Mouse (Mus musculus) embryonic fibroblast, embryonic 13.5 days (primary cell): ENCODE measurements around the gene Foxc1.

Experiments used
- CTCF ChIP-seq: IDR thresholded peaks from 2 replicates; pipeline ENCODE4 v1.5.1; 2011; ENCODE audit warnings: mild to moderate bottlenecking, control low read depth, low read length, moderate library complexity, borderline replicate concordance; ENCODE audit not compliant: insufficient read depth
- POLR2A ChIP-seq: IDR thresholded peaks from 2 replicates; pipeline ENCODE4 v1.6.1; 2011; ENCODE audit warnings: low read depth, mild to moderate bottlenecking, control low read depth, low read length, moderate library complexity

DNA sequence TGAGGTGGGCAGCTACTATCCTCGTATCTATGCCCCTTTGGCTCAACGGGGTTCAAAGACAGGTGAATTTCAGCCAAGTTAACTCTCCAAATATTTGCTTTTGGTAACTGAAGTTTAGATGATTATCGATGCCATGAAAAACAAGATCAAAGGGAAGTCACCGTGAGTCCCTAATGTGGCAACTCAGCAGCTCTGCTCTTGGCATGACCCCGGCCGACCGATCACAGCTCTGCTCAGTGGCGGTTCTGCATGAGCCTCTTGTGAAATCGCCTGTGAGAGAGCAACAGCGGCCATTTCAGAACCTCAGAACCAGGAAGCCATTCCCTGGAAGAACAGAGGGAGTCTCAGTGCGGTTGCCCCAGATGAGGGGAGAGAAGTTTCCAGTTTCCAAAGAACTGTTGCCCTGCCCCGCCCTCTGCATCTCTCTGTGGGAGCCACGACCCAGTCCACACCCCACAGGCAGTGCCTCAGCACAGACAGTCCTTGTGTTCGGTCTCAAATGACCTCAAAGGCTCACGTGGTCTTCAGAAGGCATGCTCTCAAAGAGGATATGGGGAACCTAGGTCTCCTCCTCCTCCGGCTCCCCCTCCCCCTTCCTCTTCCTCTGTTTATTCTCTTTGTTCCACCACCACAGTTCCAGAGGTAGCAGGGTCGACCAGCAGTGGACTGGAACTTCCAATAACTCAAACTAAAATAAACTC is 27.0 kb upstream of the Foxc1 start:
- TF ChIP-seq CTCF, result no peak
- no peak for TF ChIP-seq POLR2A
